Mouse (Mus musculus) kidney, adult 18-20 months (tissue): ENCODE measurements around the gene Nsmce4a.
"Not testable (repeated sequence)": the region's sequence is repeated elsewhere in the genome, so short reads cannot be mapped to it uniquely, and the experiment has no call there.

Experiments used
- DNase-seq: peaks from one replicate; pipeline ENCODE4 v3.0.0; 2021

The Nsmce4a gene

DNA sequence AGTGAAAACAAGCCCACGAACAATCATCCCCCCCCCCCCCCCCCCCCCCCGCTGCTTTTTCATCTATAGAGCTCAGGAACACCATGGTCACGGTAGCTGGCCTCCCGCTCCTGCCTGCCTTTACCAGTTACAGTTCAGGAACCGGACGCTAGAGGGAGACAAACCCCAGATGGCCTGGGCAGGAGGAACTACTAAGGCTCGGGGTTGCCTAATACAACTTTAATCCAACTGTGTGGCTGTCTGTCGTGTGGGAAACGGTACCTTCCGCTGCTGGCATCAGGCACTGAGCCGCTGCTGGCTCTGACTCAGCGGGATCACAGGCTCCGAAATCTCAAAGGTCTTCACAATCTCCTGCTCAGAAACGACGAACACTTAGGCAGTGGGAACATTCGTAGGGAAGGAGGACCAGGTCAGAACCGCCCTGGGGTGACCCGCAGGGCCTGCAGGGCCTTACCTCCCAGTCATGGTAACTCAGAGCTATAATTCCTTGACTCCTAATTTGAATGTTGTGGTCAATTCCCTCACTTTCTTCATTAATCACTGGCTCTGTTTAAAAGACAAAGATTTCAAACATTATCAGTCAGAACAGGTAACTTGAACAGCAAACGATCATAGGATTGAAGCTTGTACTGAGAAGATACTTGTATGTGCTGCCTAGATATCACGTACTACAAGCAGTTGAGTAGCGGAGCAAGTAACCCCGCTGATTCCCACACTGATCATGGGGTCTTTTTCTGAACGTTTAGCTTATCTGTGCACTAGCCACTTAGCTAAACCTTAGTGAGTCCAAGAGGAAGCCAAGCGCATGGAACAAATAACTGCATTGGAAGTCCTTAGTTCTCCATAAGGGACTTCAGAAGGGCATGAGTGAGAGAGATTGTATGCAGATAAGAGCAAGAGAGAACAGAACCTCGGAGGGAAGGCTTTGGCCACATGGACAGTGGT lies 39.3 kb downstream of the Nsmce4a start:
- peak; percentile 91 for DNase-seq

DNA sequence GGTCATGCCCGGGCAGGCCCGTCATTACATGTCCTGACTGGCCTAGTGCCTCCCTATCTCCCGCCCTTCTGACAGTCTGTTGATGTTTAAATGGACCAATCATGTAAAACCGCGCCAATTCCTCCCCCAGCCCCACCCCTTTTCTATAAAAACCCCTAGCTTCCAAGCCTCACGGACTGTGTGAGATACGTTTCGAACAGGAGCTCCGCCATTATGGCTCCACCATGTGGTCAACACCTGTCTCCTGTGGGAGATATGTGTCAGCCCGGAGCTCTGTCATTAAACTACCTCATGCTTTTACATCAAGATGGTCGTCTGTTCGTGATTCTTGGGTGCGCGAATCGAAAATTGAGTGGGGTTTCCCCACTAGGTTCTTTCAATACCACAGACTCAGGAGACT lies 41.8 kb downstream of the Nsmce4a start:
- not testable (repeated sequence) for DNase-seq

DNA sequence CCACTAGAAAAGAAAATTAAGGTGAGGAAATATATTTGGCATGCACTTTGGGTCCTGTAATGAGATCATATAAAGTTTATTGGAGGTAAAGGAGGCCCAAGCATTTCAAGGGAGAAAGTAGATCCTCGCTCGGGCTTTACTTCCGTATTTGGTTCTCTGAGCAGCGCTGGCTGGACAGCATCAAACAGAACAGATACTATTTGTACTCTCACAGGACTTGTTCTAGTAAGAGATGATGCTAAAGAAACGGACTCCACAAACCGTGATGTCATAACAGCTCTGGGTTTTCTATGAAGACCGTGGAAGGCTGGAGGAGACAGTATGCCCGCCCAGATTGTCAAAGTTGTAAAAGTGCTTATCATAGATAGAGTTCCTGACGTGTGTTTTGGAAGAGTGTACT lies 45.6 kb downstream of the Nsmce4a start:
- no peak for DNase-seq

DNA sequence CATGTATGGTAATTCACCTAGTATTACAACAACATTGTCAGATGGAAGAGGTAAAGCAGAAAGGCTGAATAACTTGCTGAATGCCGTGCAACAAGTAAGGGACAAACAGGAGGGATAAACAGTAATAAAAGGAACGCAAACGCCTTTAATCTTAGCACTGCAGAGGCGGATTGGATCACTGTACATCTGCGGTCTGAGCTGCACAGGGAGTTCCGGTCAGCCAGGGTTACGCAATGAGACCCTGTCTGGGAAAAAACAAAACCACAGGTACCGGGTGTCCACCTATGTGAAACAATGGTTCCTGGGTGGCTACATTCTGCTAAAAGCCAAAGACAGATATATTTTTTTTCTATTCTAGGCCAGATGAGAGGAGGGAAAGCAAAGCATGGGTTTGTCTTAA lies 49.5 kb downstream of the Nsmce4a start:
- DNase-seq: no peak

DNA sequence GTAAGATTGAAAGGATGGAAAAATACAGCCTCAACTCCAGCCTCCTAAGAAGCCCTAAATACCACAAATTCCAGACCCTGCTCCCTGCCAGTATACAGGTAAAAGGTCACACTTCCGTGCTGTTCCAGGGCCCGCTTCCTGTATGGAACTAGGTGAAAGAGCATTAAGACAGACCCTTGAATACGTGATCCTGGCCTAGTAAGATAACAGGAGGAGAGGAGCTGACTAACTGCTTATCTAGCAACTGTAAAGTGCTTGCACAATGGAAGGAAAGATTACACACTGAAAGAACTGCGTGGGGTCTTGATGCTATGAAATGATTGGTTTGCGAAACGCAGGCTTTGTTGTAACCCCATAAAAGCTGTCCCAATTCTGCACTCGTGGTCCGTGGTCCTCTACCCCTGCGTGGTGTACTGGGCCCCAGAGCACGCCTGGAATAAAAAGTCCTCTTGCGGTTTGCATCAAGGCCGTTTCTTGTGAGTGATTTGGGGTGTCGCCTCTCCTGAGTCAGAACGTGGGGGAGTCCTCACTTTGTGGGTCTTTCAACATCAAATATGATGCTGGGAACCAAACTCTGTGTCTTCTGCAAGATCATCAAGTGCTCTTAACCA lies 52.0 kb downstream of the Nsmce4a start:
- DNase-seq: peak; percentile 44

DNA sequence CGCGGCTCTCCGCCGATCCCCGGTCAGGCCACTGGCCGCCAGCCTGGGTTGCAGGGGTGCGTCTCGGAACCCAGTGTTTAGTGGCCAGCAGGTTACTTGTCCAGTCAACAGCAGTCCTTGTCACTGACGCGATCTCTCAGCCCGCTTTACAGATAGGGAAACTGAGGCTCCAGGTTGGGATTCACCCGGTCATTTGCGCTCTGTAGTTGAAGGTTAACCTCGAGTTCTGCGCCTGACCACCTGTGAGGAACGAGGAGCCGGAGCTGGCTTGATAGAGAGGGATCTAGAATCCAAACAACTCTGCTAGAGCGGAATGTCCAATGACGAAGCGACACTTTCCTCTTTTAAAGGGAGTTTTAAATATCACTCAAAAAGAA lies 52.9 kb downstream of the Nsmce4a start, which contains the start of gene Ate1:
Gene Ate1 (minus strand): TSS at position 321 of the 377 bp plus-strand sequence.
- DNase-seq: no peak

DNA sequence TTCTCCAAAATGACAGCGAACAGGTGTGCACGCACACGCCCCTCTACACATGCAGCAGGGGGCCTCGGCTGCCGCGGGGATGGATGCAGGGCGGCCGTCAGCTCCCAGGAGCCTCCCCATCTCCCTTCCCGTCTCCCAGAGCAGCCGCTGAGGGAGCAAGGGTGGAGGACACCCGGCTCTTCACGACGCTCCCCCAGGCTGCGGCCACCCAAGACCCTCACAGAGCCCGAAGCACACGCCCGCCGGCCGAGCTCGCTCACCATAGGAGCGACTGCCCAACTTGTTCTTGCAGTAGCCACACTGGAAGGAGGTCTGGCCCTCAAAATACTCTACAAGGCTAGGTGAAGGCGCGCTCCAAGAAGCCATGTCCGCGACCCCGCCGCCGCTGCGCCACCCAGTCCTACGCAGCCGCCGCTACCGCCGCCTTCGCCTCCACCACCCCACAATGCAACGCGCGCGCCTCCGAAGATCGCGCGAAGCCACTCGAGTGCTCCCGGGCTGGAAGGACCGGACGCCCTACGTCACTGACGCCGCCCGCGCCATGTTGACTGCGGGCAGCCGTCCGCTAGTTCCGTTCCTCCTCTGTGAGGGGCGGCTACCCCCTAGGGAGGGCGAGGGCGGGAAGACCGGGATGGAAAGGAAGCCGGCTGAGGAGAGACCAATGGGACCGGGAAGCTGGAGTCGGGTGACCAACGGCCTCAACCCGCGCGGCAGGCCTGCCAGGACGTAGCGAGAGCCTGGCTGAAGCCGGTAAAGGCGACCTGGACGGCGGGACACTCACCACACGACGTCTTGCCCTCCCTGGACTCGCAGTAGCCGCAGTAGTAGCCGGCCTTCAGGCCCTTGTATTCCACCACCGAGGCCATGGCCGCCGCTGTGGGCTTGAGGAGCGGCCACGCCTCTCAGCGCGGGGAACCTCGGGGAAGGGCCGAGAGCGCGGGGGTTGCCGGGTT lies 53.5 kb downstream of the Nsmce4a start:
- peak; percentile 96 for DNase-seq

DNA sequence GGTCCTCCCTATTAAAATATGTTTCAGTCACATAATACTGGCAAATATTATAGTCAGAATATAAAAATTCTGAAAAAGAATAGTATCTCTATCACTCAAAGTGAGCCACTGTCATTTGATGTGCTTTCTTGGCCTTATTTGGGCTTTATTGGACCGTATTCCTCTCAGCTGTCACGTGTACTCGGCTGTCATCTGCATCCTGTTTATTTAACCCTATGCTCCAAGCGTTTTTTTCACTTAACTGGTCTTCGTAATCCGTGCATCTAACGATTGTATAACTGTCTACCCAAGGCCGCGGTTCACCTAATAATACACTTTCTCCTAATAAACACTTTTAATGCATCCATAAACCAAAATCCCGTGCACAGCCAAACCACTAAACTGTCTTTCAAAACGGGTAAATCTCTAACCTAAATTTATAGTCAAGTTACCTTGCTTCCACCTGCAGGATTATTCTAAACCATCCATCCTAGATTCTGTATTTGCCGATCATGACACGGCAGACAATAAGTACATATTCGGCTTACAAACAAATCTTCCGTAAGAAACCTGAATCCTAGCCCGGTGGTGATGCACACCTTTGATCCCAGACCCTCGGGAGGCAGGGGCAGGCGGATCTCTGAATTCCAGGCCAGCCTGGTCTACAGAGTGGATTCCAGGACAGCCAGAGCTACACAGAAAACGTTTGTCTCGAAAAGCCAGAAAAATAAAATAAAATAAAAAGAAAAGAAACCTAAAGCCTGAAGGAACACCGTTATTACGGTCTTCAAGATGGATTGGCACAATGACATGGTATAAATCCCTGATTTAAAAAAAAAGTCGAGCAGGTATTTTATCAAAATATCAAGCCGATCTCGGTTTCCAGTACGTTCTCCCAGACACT lies 54.5 kb downstream of the Nsmce4a start:
- DNase-seq: no peak

DNA sequence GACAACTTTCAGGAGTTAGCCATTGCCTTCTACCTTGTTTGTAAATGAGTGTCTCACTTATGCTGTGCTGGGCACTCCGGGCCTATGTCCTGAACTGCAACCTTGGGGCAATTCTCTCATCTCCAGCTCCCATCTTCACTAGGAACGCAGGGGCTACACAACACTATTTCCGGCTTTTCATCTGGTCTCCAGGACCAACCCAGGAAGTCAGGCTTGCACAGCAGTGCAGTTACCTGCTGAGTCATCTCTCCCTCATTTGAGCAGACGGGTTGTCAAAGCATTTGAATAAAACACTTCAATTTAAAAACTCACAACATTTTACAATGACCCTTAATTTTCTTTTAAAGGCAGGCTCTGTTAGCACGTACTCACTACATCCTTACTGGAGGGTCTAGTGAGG lies 62.7 kb downstream of the Nsmce4a start:
- DNase-seq: no peak

DNA sequence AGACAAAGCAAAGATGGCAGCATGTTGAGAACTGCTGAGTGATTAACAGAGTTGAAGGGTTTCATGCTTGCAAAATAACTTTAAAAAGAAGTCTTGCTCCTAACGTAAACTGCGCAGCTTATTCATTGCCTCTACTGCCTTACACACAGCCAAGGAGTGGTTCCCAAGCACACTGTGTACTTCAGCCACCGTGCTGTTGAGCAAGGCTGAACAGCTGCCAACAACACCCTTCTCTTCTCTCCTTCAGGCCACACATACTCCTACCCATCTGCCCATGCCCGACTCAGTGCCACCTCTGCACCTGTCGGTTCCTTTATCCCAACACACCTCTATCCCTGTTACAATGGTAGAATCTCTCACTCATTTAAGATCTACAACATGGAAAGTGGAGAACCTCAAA lies 69.9 kb downstream of the Nsmce4a start:
- no peak for DNase-seq

DNA sequence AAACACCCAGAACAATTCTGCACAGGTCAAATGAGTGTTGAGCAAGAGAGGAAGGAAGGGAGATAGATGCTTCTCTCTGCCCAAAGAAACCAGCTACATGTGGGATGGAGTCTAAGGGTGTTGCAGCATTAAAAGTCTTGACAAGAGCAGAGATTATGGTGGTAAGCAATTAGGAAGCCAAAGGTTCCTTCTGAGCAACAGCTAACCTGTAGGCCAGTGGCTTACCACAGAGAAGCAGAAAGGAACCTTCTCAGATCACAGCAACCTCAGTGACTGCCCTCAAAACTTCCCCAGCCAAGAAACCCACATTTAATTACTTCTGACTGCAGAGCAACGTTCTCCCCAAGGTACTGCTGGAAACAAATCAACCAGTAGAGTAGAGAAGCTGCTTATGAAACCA lies 71.4 kb downstream of the Nsmce4a start:
- no peak for DNase-seq

DNA sequence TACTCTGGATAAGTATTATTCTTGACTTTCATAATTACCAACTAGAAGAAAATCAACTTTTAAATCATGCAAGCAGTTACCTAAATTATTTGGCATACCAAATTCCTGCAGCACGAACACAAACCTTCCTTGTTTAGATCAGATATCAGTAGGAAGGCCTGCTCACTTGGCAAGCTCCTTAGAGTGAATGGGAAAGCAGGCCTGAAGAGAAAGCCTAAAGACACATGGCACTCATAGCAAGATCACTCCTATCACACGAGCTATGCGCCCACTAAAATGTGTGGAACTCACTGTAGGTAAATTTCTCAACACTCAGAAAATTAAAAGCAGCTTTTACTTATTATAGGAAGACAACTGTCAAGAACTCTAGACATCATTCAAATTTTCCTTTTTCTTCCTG lies 79.6 kb downstream of the Nsmce4a start:
- DNase-seq: no peak

DNA sequence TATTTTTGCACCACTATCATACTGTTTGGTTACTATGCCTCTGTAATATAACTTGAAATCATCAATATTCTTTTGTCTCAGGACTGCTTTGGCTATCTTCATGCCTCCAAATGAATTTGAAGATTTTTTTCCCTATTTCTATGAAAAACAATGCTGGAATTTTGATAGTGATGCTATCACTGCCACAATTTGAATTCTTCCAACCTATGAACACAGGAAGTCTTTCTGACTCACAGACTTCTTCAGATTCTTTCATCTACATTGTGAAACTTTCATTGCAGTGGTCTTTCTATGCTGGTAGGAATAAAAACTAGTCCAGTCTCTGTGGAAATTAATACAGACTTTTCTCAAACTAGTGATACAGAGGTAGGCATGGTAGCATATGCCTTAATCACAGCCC lies 80.9 kb downstream of the Nsmce4a start:
- DNase-seq: no peak
